Mouse (Mus musculus) lung, embryonic 14.5 days (tissue): ENCODE data around the gene Srp54a. TPM values are rescaled to one million over a fixed set of nuclear protein-coding genes. Genes with fewer than 3 reads are reported as not detected.
"Not testable (repeated sequence)": the region's sequence is repeated elsewhere in the genome, so short reads cannot be mapped to it uniquely, and the experiment has no call there.

Experiments
- ATAC-seq: fragments of 200-750 bp; cut with Nextera tagmentation; 2 replicates; pipeline ENCODE4 v1.8.0; 2017; ENCODE audit warnings: mild to moderate bottlenecking, moderate TSS enrichment, moderate library complexity; ENCODE audit not compliant: insufficient read depth
- DNase-seq: peaks from one replicate; pipeline ENCODE4 v3.0.0-alpha.2; 2015
- H3K27ac ChIP-seq: fragments of 300-500 bp; sonication (generic); 2 replicates; pipeline ENCODE4 v1.5.1; 2014; ENCODE audit warnings: low read depth, mild to moderate bottlenecking, moderate library complexity
- H3K27me3 ChIP-seq: fragments of 300-500 bp; sonication (generic); 2 replicates; pipeline ENCODE4 v1.6.1; 2014; ENCODE audit warnings: low read length, control low read depth; ENCODE audit not compliant: insufficient read depth
- H3K36me3 ChIP-seq: fragments of 300-500 bp; sonication (generic); 2 replicates; pipeline ENCODE4 v1.6.1; 2014; ENCODE audit warnings: control low read depth; ENCODE audit not compliant: insufficient read depth
- H3K4me1 ChIP-seq: fragments of 300-500 bp; sonication (generic); 2 replicates; pipeline ENCODE4 v1.6.1; 2014; ENCODE audit warnings: antibody characterized with exemption, control low read depth; ENCODE audit not compliant: insufficient read depth
- H3K4me2 ChIP-seq: fragments of 300-500 bp; sonication (generic); 2 replicates; pipeline ENCODE4 v1.6.1; 2014; ENCODE audit warnings: mild to moderate bottlenecking
- H3K4me3 ChIP-seq: fragments of 300-500 bp; sonication (generic); 2 replicates; pipeline ENCODE4 v1.5.1; 2014; ENCODE audit warnings: low read depth, low read length
- H3K9ac ChIP-seq: fragments of 300-500 bp; sonication (generic); 2 replicates; pipeline ENCODE4 v1.6.1; 2014
- H3K9me3 ChIP-seq: fragments of 300-500 bp; sonication (generic); 2 replicates; pipeline ENCODE4 v1.6.1; 2016; ENCODE audit warnings: low read depth, low read length, control low read depth
- CTCF ChIP-seq: IDR thresholded peaks from 2 replicates; pipeline ENCODE4 v1.5.1; 2016; ENCODE audit warnings: antibody characterized with exemption, low read depth
- WGBS: fragments of 180-500 bp; shearing (Covaris S2); extraction: QIAGEN DNeasy Blood & Tissue Kit; methylation state at CpG from one replicate; pipeline ENCODE4 v1.1.7; 2014; 5-methylcytosine and 5-hydroxymethylcytosine counted together
- polyA plus RNA-seq: library from polyadenylated mRNA; unstranded; fragments of >200 nt; fragmentation: Nextera tagmentation; extraction: Ambion mirVana; gene quantifications from 2 replicates; pipeline ENCODE4 v1.2.1, GENCODE M21; 2014

The Srp54a gene
- polyA plus RNA-seq, 1 experiment from 2014 or later, result 156 TPM

DNA sequence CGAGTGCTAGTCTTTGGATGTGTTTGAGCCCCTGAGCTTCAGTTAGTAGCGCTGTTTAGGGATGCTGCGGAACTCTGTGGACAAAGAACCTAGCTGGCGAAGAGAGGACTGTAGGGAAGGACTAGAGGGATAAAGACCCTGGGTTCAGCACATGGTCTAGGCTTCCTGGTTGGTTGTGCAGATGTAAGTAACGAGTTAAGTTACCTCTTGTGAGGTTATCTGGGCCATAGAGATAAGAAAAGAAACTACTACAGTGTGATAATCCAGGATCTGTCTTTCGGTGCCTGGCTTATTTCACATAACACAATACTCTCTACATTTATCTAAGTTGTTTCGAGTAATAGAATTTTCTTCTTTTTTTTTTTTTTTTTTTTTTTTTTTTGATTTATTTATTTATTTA, 6.4 kb upstream of the Srp54a start:
- no peak for ATAC-seq
- H3K9me3 ChIP-seq, result no peaks in the 10 kb centered on the region
- no peak overlapping the region for H3K9ac ChIP-seq
- no peak overlapping the region for H3K27ac ChIP-seq
- no peaks in the 10 kb centered on the region for H3K27me3 ChIP-seq
- WGBS, result 87% methylated on average over 7 of the region's 7 CpGs
- H3K4me2 ChIP-seq, result no peak overlapping the region
- no peak for DNase-seq
- H3K36me3 ChIP-seq, result no peaks in the 10 kb centered on the region
- no peak for TF ChIP-seq CTCF
- H3K4me1 ChIP-seq, result no peaks in the 10 kb centered on the region
- no peak overlapping the region for H3K4me3 ChIP-seq

DNA sequence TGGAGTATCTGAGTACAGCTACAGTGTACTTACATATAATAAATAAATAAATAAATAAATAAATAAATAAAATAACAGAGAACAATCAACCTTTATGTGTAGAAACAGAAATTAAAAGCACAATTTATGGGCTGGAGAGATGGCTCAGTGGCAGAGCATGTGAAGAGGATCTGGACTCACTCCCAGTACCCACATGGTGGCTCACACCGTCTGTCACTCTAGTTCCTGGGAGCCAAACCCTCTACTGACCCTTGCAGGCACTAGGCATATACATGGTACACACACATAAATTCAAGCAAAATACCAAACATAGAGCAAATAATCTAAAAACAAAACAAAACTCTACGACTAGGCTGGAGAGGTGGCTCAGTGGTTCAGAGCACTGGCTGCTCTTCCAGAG, 4.8 kb upstream of the Srp54a start:
- Histone ChIP-seq H3K4me2 (no peak overlapping the region), H3K27ac (no peak overlapping the region), H3K4me3 (no peak overlapping the region), H3K27me3 (no peaks in the 10 kb centered on the region), H3K4me1 (no peaks in the 10 kb centered on the region), H3K9me3 (no peaks in the 10 kb centered on the region), H3K36me3 (no peaks in the 10 kb centered on the region), H3K9ac (no peak overlapping the region)
- DNase-seq, result no peak
- TF ChIP-seq CTCF, result no peak
- WGBS, result 91% methylated on average over 2 of the region's 2 CpGs
- ATAC-seq, result no peak

- peak; percentile 11; the same call in 1 of the 2 replicates for TF ChIP-seq CTCF
- H3K27me3 ChIP-seq, H3K36me3 ChIP-seq, H3K9me3 ChIP-seq, H3K4me1 ChIP-seq, H3K9ac ChIP-seq, H3K27ac ChIP-seq, H3K4me3 ChIP-seq, ATAC-seq: not testable (repeated sequence)
- peak; percentile 26 for DNase-seq
- H3K4me2 ChIP-seq, result peak overlapping the region; percentile 58
- WGBS, result 40% methylated on average over 2 of the region's 2 CpGs
These were observed 1.4 kb upstream of the Srp54a start for GRCm38 (mm10) chr12:55078706-55079105.

GRCm38 (mm10) chr12:55080601-55080942, 510 bp downstream of the Srp54a start:
- DNase-seq, H3K36me3 ChIP-seq, H3K27me3 ChIP-seq, H3K4me1 ChIP-seq, H3K9me3 ChIP-seq: not testable (repeated sequence)
- H3K9ac ChIP-seq, result peak overlapping the region; percentile 65
- H3K27ac ChIP-seq, result peak overlapping the region; percentile 90
- H3K4me3 ChIP-seq, result peak overlapping the region; percentile 62
- H3K4me2 ChIP-seq, result peak overlapping the region; percentile 45
- ATAC-seq, result peak; percentile 59
- under 1% methylated on average over 25 of the region's 25 CpGs for WGBS

DNA sequence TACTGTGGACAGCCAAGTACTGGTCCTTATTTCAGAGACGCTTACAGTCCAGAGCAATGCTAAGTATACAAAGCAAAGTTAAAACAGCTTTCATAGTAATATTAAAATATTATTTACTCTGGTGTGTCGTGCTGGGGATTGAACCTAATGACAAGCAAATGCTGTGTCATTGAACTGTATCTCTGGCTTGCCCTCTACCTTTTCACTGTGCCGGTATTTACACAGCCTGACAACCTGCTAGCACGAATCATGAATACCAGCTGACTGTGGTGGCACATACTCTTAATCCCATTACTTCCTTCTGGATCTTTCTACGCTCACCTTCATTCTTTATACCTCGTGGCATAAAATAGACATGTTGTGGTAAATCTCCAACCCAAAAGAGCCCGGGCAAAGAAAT, 12.1 kb downstream of the Srp54a start:
- not testable (repeated sequence) for H3K9ac ChIP-seq, DNase-seq, H3K4me2 ChIP-seq, ATAC-seq, H3K4me3 ChIP-seq, H3K27me3 ChIP-seq, H3K4me1 ChIP-seq, H3K9me3 ChIP-seq, H3K27ac ChIP-seq, H3K36me3 ChIP-seq
- 100% methylated on average over 1 of the region's 7 CpGs for WGBS

- not testable (repeated sequence) for H3K9ac ChIP-seq, H3K9me3 ChIP-seq, H3K27ac ChIP-seq, ATAC-seq, DNase-seq, H3K4me3 ChIP-seq, H3K4me2 ChIP-seq, H3K27me3 ChIP-seq, H3K4me1 ChIP-seq, H3K36me3 ChIP-seq
- WGBS, result no CpG with 5 or more reads among the region's 7 CpGs
These were observed 32.6 kb downstream of the Srp54a start for GRCm38 (mm10) chr12:55112616-55113015.

- peak; percentile 95 for ATAC-seq
- not testable (repeated sequence) for H3K4me3 ChIP-seq, H3K9ac ChIP-seq, H3K9me3 ChIP-seq, H3K27ac ChIP-seq, H3K36me3 ChIP-seq, H3K4me2 ChIP-seq, H3K27me3 ChIP-seq, H3K4me1 ChIP-seq, DNase-seq
- no CpG with 5 or more reads among the region's 40 CpGs for WGBS
These were observed 44.2 kb downstream of the Srp54a start, which contains the start of gene Fam177a for GRCm38 (mm10) chr12:55124242-55124641. Gene Fam177a (plus strand): TSS chr12:55124469.

DNA sequence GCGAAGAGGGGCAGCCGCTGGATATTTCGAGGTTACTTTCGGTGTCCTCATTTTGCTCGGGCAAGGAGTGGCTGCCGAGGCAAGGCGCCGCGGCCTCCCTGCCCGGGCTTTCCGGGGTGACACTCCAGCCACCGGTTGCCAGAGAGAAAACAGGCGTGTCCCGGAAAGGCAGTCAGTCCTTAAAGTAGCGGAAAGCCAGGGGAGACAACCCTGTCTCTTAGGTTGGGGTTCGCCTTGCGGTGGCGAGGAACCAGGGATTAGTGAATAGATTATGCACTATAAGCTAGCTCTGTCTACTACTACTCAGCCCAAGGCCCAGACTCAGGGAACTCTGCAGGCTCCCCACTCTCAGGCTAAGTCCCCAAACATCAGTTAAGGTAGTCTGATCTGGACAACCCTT, 44.7 kb downstream of the Srp54a start:
- not testable (repeated sequence) for H3K4me3 ChIP-seq, H3K27me3 ChIP-seq, H3K9ac ChIP-seq, H3K27ac ChIP-seq, H3K36me3 ChIP-seq, H3K4me1 ChIP-seq, H3K4me2 ChIP-seq, H3K9me3 ChIP-seq, DNase-seq
- peak; percentile 57 for ATAC-seq
- WGBS, result no CpG with 5 or more reads among the region's 18 CpGs

DNA sequence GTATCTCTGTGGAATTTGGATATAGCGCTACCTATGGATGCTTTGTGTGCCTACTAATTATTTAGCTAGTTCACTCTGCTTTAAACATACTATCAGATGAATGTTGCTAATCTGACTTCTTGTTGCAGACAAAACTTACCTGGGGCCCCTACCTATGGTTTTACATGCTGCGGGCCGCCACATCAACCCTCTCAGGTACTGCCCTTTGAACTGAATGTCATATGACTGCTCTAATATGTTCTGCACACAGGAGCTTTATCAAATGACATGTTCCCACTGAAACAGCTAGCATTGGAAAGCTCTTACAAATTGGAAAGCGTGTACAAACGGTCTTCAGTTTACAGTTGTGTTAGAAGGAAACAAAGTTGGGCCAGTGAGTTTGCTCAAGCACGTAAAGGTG, 55.5 kb downstream of the Srp54a start:
- not testable (repeated sequence) for H3K4me3 ChIP-seq, H3K36me3 ChIP-seq, H3K9ac ChIP-seq, H3K4me1 ChIP-seq, H3K27ac ChIP-seq, H3K9me3 ChIP-seq, ATAC-seq, H3K4me2 ChIP-seq, H3K27me3 ChIP-seq, DNase-seq
- no CpG with 5 or more reads among the region's 6 CpGs for WGBS

DNA sequence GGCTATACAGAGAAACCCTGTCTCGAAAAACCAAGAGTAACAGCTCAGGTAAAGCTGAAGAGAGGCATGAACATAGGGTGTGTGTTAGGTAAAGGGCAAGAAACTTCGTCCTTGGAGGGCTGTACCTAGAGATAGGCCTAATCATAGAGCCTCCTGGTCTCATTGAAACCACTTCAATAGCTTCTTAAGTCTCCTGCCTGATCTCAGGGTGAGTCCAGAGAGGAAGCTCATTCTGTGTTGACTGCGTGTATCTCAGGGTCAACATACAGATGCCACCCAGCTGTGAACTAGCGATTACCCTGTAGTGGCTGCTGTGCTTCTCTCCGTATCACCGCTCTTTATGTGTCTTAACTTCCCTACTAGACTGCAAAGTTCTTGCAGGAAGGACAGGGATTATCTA, 57.8 kb downstream of the Srp54a start:
- not testable (repeated sequence) for H3K4me2 ChIP-seq, H3K27ac ChIP-seq, H3K4me1 ChIP-seq, H3K9me3 ChIP-seq, DNase-seq, H3K36me3 ChIP-seq, ATAC-seq, H3K4me3 ChIP-seq, H3K9ac ChIP-seq, H3K27me3 ChIP-seq
- WGBS, result no CpG with 5 or more reads among the region's 6 CpGs
